Mouse (Mus musculus) G1E (cell line): ENCODE data around the gene Prr14l.

Experiments used
- CTCF ChIP-seq: IDR thresholded peaks from 2 replicates; pipeline ENCODE4 v1.5.1; 2012; ENCODE audit warnings: low read depth, low read length, inconsistent platforms, mixed read lengths
- POLR2AphosphoS5 ChIP-seq: IDR thresholded peaks from 2 replicates; pipeline ENCODE4 v1.6.1; 2012; ENCODE audit warnings: low read depth, low read length, inconsistent platforms; ENCODE audit not compliant: insufficient replicate concordance
- TAL1 ChIP-seq: conservative IDR thresholded peaks from 2 replicates; pipeline ENCODE4 v1.6.1; 2012; ENCODE audit warnings: low read depth, low read length, inconsistent platforms, mixed read lengths

DNA sequence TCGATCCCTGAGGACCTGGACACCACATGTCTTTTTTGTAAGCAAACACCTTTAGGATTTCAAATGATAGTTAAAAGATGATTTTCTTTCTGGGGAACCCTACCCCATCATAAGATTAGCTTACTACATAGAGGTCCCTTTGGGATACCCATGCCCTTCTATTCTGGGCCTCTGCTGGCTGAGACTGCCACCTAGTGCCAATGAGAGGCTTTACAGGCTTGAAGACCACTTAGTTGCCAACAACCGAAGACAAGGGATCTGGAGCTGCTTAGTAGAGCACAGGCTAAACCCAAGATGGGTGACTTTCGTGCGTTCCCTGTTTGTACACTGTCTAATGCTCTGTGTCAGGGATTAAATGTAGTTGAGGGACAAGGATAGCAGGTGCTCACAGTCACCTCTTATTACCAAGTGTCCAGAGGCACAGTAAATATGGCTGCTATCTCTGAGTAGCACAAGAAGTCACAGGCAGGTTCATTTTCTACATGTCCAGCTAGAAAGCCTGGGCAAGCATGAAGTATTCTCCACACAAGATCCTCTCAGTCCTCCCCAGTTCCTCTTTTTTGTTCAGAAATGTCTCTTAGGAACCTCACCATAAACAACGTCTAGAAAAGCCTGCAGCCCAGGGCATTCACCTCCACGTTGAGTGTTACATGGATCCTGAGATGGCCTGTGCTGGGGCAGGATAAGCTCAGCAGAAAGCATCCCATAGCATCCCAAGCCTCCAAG lies 106.2 kb downstream of the Prr14l start:
- TF ChIP-seq CTCF: peak; percentile 84
- TF ChIP-seq TAL1: no peak
- TF ChIP-seq POLR2AphosphoS5: no peak
